Mouse (Mus musculus): ENCODE data around the gene Ak9. TPM values are rescaled to one million over a fixed set of nuclear protein-coding genes. Genes with fewer than 3 reads are reported as not detected.
"Not testable (repeated sequence)": the region's sequence is repeated elsewhere in the genome, so short reads cannot be mapped to it uniquely, and the experiment has no call there.

Gene Ak9
- polyA plus RNA-seq, 1 experiment, result 0.25 TPM

DNA sequence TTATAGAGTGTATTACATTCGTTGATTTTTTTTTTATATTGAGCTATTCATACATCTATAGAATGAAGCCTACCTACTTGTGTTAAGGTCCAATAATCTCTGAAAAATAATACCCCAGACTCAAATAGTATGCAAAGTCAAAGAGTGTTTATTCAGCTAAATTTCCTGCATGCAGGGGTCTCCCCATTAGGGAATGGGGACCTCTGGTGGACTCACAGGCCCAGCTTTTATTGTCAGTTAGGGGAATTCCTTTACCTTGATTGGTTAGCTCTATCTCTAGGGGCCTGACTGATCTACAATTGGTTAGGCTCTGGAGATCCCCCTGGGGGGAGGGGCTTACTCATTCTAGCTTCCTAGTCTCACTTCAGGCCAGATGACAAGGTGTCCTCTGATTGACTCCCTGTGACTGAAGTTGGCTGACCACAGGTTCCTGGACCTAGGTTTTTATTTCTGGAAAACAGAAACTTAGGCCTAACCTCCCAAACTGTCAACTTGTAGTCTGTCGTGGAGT lies 28.8 kb downstream of the Ak9 start:
- no peak for DNase-seq (ENCODE audit: low read depth)
- TF ChIP-seq POLR2A (IDR thresholded peaks at IDR 0.05; ENCODE audit: borderline replicate concordance, extremely low read depth, insufficient read depth, insufficient read length, poor library complexity, severe bottlenecking) (no peak), CTCF (IDR thresholded peaks at IDR 0.05; ENCODE audit: borderline replicate concordance, extremely low read depth, insufficient read depth, insufficient read length) (no peak)

DNA sequence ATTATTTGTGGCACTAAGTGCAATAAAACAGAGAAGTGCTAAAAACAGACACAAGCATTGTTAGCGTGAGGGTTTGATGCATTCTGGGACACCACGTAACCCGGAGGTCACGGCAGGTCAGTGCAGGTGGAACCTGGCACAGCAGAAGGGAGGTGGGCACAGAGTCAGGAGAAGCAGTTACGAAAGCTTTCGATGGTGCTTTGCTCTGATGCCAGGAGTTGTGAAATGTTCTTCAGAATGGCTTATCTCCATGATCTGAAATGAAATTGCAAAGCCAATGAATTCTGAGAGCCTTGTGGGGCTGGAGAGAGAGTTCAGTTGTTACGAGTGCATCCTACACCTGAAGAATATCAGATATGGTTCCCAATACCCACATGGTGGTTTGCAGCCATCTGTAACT lies 37.6 kb downstream of the Ak9 start:
- TF ChIP-seq CTCF (IDR thresholded peaks at IDR 0.05; ENCODE audit: borderline replicate concordance, extremely low read depth, insufficient read depth, insufficient read length), result no peak
- TF ChIP-seq POLR2A (IDR thresholded peaks at IDR 0.05; ENCODE audit: borderline replicate concordance, extremely low read depth, insufficient read depth, insufficient read length, poor library complexity, severe bottlenecking), result no peak

DNA sequence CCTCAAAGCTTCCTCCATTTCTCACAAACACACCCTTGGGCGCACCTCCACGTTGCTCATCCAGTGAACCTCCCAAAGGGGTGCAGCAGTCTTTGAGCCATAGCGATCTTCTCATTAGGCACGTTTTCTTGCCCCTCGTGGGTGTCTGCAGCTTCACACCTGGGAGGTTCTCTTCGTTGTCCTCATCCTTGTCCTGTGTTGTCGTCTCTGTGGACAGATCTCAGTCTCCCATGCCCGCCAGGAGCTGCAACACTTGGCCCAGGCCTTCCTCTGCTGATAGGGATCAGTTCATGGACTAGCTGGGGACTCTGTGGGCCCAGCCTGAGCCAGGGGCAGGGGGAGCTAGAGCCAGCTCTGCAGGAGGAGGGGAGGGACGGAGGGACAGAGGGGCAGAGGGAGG lies 61.3 kb downstream of the Ak9 start:
- DNase-seq (ENCODE audit: low read depth), result no peak

More for the DNA sequence above, 37.6 kb downstream of the Ak9 start:
- no peak for DNase-seq (ENCODE audit: low read depth)

DNA sequence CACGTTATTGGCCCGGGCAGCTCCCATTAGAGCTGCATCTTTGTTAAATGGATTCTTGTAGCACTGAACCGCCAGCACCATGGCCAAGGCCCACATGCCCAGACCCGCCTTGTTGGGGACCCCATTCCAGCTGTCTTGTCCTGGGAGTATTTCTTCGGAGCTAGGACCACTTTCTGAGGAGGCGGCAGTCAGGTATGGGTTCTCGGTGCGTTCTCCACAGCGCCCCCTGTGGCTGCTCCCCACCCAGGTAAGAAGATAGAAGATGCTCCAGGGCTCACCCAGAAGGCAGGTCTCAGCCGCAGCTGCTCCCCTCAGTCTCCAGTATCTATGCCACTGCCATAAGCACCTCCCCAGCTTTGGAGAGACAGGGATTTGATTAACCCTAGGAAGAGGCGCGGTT lies 76.7 kb downstream of the Ak9 start:
- no peak for TF ChIP-seq CTCF (IDR thresholded peaks at IDR 0.05; ENCODE audit: borderline replicate concordance, extremely low read depth, insufficient read depth, insufficient read length)

More for the DNA sequence above, 61.3 kb downstream of the Ak9 start:
- no peak for TF ChIP-seq POLR2A (IDR thresholded peaks at IDR 0.05; ENCODE audit: borderline replicate concordance, extremely low read depth, insufficient read depth, insufficient read length, poor library complexity, severe bottlenecking)

DNA sequence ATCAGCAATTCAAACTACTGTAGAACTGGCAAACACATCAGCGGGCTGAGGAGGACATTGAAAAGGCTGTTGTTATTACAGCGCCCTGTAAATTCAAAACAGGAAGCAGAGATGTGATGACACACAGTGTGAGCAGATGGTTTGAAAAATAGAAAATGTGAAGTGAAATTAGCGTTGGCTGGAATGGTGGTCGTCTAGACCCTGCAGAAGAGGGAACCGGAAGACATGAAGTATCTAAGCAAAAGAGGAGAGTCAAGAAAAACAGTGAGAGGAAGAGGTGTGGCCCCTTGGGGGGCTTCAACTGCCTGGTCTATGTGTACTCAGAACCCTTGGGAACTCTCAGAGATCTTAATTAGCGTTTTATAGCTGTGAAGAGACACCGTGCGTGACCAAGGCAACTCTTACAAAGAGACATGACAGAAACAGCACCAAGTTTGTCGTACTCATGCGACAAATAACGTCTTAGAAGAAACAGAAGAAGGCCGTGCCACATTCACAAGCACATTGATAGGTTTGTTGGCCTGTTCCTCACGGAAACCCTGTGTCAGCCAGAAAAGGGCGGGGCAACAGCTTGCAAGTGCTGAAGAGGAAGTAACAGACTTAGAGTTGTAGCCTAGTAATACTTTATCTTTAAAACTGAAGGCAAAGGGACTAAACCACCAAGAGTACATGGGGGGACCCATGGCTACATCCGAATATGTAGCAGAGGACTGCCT lies 81.9 kb downstream of the Ak9 start:
- peak; percentile 4 for DNase-seq (ENCODE audit: low read depth)
- TF ChIP-seq CTCF (IDR thresholded peaks at IDR 0.05; ENCODE audit: borderline replicate concordance, extremely low read depth, insufficient read depth, insufficient read length) (no peak), POLR2A (IDR thresholded peaks at IDR 0.05; ENCODE audit: borderline replicate concordance, extremely low read depth, insufficient read depth, insufficient read length, poor library complexity, severe bottlenecking) (no peak)

More for the DNA sequence above, 76.7 kb downstream of the Ak9 start:
- DNase-seq (ENCODE audit: low read depth), result no peak

DNA sequence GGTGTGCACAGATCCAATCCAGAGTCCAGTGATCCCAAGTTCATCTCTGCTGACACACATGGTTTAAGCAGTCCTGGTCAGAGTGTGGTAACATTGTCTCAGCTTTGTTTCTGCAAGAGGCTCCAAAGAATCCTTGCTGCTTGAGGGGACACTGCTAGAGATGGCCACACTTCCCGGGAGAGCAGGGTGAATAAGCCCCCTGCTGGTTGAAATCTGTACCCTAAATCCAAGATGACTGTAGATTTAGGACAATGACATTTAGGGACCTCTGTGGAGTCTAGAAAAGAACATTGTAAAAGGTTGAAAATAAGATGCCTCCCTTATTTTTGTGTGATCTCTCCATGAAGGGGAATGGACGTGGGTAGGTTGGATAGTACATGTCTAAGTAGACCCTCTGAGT lies 89.8 kb downstream of the Ak9 start:
- peak; percentile 3 for DNase-seq (ENCODE audit: low read depth)
- no peak; the same call in 1 of the 2 replicates for TF ChIP-seq CTCF (IDR thresholded peaks at IDR 0.05; ENCODE audit: borderline replicate concordance, extremely low read depth, insufficient read depth, insufficient read length)
- TF ChIP-seq POLR2A (IDR thresholded peaks at IDR 0.05; ENCODE audit: borderline replicate concordance, extremely low read depth, insufficient read depth, insufficient read length, poor library complexity, severe bottlenecking), result no peak

DNA sequence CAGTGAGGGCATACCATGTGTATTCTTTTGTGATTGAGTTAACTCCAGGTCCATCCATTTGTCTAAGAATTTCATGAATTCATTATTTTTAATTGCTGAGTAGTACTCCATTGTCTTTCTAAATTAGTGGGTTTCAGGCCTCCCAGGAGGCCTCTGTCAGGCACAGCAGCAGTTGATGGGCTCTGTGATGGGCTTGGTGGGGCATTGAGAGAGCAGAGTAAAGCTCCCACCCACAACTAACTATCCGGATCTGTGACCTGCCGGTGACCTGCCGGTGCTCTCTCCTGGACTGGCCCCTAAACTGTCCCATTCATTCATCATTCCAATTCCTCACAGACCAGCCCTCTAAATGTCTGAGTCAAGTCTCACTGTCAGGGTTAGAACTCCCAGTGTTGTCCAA lies 97.3 kb downstream of the Ak9 start:
- TF ChIP-seq POLR2A (IDR thresholded peaks at IDR 0.05; ENCODE audit: borderline replicate concordance, extremely low read depth, insufficient read depth, insufficient read length, poor library complexity, severe bottlenecking), result no peak
- DNase-seq (ENCODE audit: low read depth), result no peak

DNA sequence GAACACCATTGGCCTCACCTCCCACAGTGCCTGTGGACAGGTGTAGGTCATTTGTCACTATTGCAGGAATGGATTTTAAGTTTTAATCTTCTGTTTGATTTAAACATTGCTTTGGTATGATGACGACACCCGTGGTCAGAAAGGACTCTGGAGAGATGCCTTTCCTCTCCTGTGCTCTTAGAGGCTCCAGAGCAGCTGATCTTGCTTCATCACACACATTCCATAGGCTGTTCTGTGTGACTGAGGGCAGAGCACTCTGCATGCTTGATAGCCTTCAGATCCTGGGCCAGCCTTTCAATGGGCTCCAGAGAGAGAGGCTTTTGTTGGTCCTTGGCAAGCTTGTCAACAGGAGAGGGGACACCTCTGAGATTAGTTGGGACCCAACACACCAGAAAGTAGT lies 99.6 kb downstream of the Ak9 start:
- TF ChIP-seq CTCF (IDR thresholded peaks at IDR 0.05; ENCODE audit: borderline replicate concordance, extremely low read depth, insufficient read depth, insufficient read length), result no peak
- no peak for TF ChIP-seq POLR2A (IDR thresholded peaks at IDR 0.05; ENCODE audit: borderline replicate concordance, extremely low read depth, insufficient read depth, insufficient read length, poor library complexity, severe bottlenecking)
- DNase-seq (ENCODE audit: low read depth), result no peak

DNA sequence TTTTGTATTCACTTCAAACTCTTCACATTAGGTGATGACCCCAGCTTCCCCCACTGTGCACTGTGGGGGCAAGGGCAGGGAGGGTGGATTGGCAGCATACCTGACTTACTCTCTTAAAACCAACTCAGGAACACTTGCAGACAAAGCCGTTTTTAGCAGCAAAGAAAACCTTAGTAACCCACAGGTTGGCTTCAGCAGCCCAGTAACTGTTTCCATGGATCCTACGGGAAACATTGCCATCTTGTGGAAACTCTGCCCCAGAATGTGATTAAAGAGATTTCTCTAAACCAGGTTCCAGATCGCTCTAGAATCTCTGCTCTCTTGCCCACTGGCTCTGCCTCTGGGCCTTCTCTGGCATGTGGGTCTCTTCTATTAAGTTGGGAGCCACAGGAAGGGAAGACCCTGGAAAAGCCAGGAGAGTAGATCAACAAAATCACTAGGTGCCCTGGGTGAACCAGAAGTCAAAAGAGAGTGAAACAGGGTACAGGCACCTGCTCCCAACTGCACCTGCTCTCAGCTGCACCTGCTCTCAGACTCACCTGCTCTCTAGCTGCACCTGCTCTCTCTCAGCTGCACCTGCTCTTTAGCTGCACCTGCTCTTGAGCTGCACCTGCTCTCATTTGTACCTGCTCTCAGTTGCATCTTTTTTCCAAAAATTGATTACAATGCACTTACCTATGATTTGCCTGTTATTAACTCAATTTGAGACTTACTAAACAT lies 100.3 kb downstream of the Ak9 start:
- peak; percentile 40 for DNase-seq (ENCODE audit: low read depth)
- TF ChIP-seq CTCF (IDR thresholded peaks at IDR 0.05; ENCODE audit: borderline replicate concordance, extremely low read depth, insufficient read depth, insufficient read length), result peak; percentile 31; the same call in 1 of the 2 replicates
- TF ChIP-seq POLR2A (IDR thresholded peaks at IDR 0.05; ENCODE audit: borderline replicate concordance, extremely low read depth, insufficient read depth, insufficient read length, poor library complexity, severe bottlenecking), result no peak

DNA sequence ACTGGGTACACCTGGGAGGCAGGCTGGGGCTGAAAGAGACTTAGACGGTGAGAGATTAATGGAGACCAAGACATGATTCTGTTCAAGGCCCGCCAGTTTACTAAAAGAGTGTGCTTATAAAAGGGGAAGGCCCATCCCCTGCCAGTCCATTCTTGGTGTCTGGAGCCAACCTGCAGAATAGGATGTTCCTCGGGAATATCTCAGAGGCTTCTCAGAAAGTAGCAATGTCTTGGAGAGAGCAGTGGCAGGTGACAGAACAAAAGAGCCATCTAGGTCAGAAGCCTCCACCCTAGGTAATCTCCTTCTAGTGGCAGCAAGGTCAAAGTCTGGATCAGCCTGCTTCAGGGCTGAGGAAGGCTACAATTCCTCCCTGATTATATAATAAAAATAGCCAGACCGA lies 106.4 kb downstream of the Ak9 start:
- not testable (repeated sequence) for DNase-seq (ENCODE audit: low read depth)

DNA sequence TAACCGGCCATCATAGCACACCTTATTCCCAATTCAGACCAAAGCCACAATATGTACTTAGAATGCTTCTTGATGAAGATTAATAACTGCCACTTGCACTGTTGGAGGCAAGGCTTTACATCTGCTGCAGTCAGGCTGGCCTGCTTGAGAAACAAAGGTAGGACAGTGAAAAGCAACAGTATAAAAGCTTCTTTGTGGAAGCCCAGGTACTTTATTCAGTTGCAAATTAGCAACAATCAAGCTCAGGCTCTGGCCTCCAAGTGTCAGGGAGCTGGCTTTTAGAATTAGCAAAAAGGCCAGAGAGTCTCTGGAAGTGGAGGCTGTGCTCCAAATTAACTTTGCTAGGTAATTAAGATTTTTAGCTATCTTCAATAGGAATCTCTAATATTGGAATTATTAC lies 107.0 kb downstream of the Ak9 start:
- DNase-seq (ENCODE audit: low read depth), result not testable (repeated sequence)

DNA sequence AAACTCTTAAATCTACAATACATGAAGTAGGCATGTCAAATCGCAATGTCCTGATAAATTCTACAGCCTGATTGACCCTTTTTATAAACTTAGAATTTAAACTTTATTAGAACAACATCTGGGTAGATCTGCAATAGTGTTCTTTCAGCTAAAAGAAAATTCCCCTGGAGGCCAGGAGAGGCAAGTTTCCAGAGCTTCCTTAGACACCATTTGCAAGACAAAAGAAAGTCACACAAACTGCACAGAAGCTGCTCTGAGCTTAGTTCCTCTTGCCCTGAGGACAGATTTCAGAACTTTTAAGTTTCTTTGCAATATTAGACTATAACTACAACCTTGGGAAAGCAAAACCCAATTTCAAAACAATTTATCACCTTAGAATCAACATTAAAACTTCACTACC lies 109.7 kb downstream of the Ak9 start:
- DNase-seq (ENCODE audit: low read depth), result not testable (repeated sequence)

DNA sequence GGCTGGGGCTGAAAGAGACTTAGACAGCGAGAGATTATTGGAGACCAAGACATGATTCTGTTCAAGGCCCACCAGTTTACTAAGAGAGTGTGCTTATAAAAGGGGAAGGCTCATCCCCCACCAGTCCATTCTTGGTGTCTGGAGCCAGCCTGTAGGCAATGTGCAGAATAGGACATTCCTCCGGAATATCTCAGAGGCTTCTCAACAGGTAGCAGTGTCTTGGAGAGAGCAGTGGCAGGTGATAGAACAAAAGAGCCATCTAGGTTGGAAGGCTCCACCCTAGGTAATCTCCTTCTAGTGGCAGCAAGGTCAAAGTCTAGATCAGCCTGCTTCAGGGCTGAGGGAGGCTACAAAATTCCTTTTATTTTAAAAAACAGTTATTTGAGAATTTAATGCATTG lies 111.6 kb downstream of the Ak9 start:
- DNase-seq (ENCODE audit: low read depth), result not testable (repeated sequence)
